Mouse (Mus musculus): ENCODE measurements at regions not wholly inside any gene's neighbourhood (a gene's known extent, or its start where the extent isn't known, plus 50 kb on each side); places are given as distances from the start of the nearest gene placed in this dataset.

DNA sequence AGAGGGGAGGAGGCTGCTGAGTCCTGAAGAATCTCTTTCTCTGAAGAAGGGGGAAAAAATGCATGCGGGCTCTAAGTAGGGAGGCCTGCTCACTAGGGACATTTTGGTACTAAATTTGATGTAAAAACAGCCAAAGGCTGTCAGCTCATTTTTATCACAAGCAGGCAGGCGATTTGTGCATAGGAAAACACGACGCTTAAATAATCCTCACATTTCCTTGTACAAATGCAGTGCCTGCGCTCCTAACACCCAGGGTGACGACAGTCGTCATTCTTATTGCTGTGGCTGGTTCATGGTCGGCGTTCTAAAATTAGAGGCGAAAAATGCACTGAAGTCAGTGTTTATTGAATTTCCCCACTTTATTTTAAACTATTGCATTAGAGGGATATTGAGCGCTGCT lies 650.6 kb downstream of the Pdcd6ip start:
- DNase-seq: no peak

GRCm38 (mm10) chr9:113044556-113045178 lies 663.4 kb downstream of the Pdcd6ip start:
- peak; percentile 54 to 65 for DNase-seq

GRCm38 (mm10) chr9:113040885-113041284 lies 667.2 kb downstream of the Pdcd6ip start:
- DNase-seq: no peak

GRCm38 (mm10) chr9:113033996-113034395 lies 674.1 kb downstream of the Pdcd6ip start:
- DNase-seq: peak; percentile 52 to 69

DNA sequence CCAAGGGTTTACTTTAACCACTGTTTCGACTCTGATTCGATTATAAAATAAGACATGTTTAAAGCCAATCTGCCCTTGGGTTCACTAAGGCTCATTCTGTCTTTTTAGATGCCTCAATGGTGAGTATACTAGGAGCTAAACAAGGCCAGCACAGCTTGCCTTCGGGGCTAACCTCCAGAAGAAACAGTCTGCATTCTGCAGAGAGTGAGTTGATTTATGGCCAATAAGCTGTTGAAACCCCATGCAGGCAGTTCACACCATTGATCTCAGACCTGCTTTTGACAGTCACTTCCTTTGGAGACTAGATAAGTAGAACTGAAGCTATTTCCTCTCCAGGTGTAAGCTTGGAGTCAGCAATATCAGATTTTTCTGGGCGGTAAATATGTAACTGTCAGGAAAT lies 679.0 kb downstream of the Pdcd6ip start:
- DNase-seq: no peak

- DNase-seq: no peak
These were observed 681.2 kb downstream of the Pdcd6ip start for GRCm38 (mm10) chr9:113026904-113027193.

- no peak for DNase-seq
These were observed 681.8 kb downstream of the Pdcd6ip start for GRCm38 (mm10) chr9:113026096-113026903.

GRCm38 (mm10) chr9:113021866-113022645 lies 686.0 kb downstream of the Pdcd6ip start:
- DNase-seq: peak; percentile 66 to 70

DNA sequence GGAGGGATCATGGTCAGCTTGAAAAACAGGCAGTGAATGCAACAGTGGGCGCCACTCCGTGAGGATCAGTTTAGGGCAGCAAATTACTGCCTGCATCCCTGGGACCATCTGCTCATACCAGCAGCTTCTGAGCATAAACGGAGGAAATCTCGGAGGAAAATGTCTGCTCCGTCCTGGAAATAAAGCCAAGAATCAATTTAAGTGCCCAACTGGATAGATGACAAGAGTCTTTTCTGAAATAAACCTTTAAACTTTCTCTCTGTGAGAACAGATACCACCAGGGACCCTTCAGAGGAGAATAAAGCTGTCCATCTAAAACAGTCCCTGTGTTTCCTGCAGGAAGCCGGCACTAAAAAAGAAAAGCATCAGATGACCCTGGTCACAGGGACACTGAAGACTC lies 688.5 kb downstream of the Pdcd6ip start:
- peak; percentile 51 to 58 for DNase-seq

- no peak for DNase-seq
These were observed 700.0 kb downstream of the Pdcd6ip start for GRCm38 (mm10) chr9:113008106-113008505.

- no peak for DNase-seq
These were observed 711.9 kb downstream of the Pdcd6ip start for GRCm38 (mm10) chr9:112996204-112996603.

DNA sequence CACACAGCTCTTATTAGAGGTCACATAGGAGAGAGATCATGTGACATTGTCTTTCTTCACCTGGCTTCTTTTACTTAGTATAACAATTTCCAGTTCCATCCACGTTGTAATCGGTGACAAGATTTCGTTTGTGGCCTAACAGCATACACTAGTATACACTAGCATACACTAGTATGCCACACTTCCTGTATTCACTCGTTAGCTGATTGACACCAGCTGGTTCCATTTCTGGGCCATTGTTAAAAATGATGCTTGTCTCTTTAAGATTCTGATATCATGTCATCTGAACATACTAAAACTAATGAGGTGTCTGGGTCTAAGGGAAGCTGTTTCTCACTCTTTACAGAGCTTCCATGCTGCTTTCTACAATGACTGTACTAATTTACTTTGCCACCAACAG lies 713.3 kb downstream of the Pdcd6ip start:
- no peak for DNase-seq

- no peak for DNase-seq
These were observed 714.4 kb downstream of the Pdcd6ip start for GRCm38 (mm10) chr9:112993627-112994026.

- DNase-seq: no peak
These were observed 715.1 kb downstream of the Pdcd6ip start for GRCm38 (mm10) chr9:112992937-112993336.

DNA sequence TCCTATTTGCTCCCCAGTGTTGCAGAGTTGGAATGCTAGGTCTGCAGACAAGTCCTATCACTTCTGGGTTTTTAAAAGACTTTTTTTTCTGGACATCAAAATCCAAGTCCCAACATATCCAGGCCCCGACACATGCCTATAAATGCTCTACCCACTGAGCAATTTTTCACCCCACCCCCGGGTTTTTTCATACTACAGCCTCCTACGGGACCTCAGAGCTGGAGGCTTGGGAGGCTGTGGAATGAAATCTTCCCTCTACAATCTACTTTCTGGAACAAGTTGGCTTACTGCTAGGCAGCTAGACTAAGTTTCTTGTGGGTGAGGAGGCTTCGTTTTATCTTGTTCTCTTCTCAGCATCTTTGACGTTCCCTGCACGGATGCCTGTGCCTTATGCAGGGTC lies 724.7 kb downstream of the Pdcd6ip start:
- DNase-seq: no peak

GRCm38 (mm10) chr9:112951567-112951966 lies 715.8 kb upstream of the Arpp21 start:
- peak; percentile 16 to 19 for DNase-seq

GRCm38 (mm10) chr9:112950056-112950455 lies 714.3 kb upstream of the Arpp21 start:
- no peak for DNase-seq

DNA sequence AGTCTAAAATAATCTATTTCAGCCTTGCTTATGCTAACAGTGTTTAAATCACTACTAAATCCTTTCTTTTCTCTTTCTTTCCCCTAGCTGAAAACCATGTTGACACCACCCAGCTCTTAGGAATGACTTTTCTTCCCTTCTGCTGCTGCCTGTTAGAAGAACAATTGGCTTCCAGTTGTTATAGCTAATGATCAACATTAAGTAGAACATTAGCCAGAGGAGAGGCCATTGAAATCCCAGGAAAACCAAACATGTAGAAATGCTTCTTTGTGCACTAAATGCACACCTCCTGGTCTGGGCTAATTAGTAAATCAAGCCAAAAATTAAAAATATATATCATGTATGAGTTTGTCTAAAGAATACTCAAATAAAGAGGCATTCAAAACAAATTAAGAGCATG lies 703.0 kb upstream of the Arpp21 start:
- DNase-seq: no peak

DNA sequence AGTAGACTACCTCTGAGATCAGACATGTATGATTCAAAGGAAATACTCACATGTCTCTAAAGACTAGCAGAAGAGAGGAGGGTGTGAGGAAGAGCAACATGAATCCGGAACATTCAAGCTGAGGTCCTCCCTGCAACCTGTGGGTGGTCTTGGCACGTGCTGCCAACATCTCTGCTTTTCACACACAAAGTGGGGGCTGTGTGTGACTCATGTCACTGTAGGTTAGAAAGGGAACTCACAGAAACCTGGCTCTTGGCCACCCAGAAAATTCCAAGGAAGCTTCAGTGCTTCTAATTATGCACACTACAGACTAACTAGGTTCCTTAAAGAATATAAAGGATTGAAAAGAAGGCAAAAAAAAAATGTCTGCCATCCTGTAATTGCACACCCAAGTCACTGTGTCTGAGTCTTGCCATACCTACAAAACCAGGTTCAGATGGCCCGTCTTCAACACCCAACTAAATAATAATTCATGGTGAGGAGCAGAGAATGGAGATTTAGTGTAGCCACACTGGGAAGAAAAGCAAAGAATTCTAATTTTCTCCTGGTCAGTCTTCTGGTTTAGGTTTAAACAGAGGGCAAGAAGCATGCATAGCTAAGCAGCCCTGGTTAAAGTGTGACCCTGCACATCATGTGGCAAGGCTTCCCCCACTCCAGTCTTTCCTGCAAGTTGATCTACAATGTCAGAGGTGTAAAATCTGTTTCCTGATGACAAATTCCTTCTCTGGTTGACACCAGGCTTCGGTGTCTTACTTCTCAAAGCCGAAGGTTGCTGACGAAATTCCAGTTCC lies 673.8 kb upstream of the Arpp21 start:
- peak; percentile 20 to 57 for DNase-seq

DNA sequence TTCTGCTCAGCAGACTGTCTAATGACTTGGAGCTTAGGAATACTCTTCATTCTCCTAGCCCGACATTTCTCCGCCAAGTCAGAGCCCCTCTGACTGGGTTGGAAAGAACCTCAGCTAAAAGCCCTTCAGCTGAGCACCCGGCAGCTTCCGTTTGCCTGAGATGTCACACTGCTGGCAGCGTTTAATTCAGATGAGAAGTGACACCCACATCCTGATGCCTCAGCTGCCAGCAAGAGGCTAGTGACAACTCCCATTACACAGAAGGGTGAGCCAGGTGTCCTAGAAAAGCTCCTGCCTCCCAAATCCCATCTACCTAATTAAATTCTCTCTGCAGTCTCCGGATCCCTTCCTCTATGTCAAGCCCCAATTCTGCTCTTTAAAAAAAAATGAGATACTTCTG lies 670.2 kb upstream of the Arpp21 start:
- peak; percentile 6 to 7 for DNase-seq

- no peak for DNase-seq
These were observed 629.2 kb upstream of the Arpp21 start for GRCm38 (mm10) chr9:112864921-112865320.

DNA sequence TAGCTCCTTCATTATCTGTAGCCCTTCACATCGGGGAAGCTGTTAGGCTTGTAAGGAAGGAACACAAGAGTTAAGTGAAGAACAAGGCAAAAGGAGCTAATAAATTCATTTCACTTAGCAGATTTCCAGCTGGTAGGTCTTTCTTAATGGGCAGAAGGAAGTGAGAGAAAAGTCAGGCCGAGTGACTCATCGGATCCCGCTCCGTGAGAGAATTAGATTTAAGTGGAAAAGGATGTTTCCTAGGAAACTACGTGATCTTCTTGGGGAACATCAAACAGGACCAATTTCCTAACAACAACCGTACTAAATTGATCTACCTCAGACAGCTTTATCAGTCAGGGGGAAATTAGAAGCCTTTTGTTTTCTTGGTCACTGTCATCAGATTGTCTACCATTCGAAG lies 625.4 kb upstream of the Arpp21 start:
- no peak for DNase-seq

DNA sequence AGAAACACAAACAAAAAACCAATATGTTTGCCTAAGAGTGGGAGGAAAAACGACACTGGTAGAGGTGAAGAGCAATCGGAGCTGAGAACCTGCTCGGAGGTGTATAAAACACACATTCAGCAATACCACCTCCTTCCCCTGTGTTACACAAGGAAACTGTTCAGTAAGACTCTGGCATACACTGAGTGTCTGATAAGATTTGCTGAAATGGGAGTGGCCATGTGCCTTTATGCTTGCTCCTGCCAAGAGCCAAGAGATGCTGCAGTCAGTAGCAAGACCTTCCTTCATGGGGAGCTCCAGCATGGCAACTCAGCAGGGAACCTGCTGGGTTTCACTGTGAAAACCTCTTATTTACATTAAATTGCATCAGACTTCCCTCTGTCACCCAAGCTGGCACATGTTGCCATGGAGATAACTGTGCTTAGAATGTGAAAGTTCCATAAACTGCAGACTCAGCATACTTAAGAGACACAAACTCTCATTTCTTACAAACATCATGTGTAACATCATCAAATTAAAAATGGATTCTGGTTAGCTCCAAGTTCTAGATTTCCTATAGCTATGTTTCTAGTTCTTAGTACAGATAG lies 624.7 kb upstream of the Arpp21 start:
- no peak for DNase-seq
